Mouse (Mus musculus): ENCODE measurements around the gene Cit.

Cit gene

DNA sequence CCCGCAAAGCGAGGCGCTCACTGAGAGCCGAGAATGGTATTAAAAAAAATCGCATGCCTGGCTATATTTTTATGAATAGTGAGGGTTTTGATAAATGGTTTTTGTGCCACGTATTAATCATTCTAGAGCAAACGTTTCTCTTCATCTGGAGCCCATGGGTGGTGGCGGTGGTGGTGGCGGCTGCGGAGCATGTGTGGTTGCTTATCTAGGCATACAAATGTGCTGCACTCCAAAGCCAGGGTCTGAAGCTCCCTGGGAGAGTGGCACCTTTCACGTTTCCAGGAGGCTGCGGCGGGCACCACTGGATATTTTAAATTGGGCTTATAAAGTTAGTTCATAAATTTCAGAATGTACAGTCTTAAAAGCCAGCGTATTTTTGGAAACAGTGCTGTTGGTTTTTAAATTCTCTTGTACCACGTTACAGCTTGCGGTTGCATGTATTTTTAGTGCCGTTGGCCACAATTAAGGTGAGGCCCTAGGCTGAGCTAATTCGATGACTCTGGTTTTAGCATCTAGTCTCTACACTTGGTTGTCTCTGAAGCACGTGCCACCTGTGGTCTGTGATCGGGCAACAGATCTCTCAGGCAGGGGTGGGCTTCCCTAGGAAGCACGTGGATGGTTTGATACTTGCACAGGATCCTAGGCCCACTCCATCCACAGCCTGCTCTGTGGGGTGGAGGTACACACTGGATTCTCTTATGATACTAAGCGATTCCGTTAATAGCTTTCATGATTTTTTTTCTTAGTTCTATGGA, 73.7 kb downstream of the Cit start:
- no peak for DNase-seq

- no peak for DNase-seq
These were observed 76.9 kb downstream of the Cit start for GRCm38 (mm10) chr5:115921990-115922389.

DNA sequence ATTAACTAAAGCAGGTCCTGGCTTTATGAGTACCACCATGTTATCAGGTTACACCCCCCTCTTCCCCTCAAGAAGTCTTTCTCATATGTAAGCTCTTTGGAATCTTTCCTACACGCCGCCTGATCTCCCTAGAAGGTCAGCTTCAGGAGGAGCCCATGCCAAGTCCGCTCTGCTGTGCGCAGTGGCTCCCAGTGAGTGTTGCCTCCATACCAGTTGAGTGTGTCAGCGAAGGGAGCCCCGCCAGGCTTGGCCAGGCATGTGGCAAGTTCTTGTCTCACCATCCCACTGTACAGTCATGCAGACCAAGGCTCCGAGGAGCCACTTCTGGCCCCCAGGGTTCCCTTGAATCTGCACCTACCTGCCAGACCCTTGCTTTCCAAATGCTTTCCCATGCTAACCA, 79.9 kb downstream of the Cit start:
- DNase-seq, result no peak

GRCm38 (mm10) chr5:115928786-115929507, 83.9 kb downstream of the Cit start:
- peak; percentile 39 for DNase-seq

GRCm38 (mm10) chr5:115932325-115932724, 87.2 kb downstream of the Cit start:
- no peak for DNase-seq

GRCm38 (mm10) chr5:115936851-115937250, 91.8 kb downstream of the Cit start:
- DNase-seq, result peak; percentile 16

DNA sequence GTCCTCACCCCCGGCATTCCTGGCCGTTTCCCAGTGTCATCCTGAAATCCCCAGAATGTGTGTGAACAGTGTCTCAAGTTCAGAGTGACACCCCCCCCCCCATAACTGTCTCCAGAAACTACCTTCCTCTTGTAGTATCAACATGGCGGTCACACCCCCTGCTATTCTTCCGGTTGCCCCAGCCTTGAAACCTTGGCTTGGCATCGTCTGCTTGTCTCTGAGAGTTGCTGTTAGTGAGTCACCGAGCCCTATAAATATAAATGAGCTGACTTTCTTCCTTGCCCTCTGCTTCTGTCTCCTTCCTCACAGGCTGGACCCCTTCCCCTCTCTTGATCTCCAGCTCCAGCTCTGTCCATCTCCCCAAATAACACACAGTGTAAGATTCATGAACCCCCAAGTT, 92.5 kb downstream of the Cit start:
- DNase-seq, result no peak

DNA sequence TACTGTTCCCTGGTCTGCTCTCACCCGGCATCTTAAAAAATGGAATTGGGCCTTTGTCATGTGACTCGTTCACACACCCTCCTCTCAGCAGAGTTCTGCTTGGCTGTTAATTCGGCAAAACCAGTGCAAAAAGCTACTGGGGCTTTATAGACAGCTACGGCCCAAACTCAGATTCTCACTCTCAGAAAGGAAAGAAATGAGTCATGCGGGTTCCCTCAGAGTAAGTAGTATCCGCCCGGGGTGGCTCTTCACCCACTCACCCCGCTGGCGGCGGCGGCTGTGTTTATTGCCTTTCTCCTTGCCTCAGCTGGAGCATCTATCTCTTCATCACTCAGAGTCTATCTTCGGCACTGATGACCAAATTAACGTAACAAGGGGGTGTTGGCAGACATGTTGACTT, 93.9 kb downstream of the Cit start:
- no peak for DNase-seq

DNA sequence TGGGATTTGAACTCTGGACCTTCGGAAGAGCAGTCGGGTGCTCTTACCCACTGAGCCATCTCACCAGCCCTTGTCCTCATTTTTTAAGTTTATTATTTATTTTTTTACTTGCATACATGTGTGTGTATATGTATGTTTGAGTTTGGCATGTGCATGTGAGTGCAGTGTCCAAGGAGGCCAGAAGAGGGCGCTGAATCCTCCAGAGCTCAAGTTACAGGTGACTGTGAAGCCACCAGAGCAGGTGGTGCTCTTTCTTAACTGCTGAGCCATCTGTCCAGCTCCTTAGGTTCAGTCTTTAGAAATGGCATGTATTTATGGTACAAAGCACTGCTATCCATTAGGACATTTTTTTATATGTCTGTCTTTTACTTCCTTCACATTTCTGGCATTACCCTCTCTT, 97.3 kb downstream of the Cit start:
- DNase-seq, result no peak

GRCm38 (mm10) chr5:115944791-115945490, 99.9 kb downstream of the Cit start:
- DNase-seq, result no peak

DNA sequence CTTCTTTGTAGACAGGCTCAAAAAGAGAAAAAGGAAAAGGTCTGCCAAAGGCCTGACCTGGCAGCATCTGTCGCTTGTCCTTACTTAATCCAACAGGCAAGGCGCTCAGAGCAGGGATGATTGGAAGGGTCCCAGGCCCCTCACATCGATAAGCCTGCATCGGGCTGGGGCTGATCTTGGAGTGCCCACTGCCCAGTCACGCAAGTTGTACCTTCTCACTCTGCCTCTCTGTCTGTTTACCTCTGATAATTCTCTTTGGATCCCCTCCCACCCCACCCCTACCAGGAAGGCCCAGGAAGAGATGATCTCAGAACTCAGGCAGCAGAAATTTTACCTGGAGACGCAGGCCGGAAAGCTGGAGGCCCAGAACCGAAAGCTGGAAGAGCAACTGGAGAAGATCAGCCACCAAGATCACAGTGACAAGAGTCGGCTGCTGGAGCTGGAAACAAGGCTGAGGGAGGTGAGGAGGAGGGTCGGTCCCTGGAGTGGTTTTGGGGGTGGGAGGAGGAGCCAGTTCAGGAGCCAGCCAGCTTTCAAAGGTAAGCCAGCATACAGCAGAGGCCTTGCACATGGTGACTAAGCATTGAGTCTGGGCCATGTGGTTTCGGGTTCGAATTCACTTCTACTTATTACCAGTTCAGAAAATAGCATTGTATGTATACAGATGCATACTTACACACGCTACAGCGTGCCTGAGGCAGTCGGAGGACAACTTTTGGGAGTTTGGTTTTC, 102.7 kb downstream of the Cit start:
- DNase-seq, result no peak

- no peak for DNase-seq
These were observed 105.9 kb downstream of the Cit start for GRCm38 (mm10) chr5:115950936-115951335.

- peak; percentile 24 for DNase-seq
These were observed 108.1 kb downstream of the Cit start for GRCm38 (mm10) chr5:115953173-115953572.

- no peak for DNase-seq
These were observed 109.0 kb downstream of the Cit start for GRCm38 (mm10) chr5:115954084-115954483.

DNA sequence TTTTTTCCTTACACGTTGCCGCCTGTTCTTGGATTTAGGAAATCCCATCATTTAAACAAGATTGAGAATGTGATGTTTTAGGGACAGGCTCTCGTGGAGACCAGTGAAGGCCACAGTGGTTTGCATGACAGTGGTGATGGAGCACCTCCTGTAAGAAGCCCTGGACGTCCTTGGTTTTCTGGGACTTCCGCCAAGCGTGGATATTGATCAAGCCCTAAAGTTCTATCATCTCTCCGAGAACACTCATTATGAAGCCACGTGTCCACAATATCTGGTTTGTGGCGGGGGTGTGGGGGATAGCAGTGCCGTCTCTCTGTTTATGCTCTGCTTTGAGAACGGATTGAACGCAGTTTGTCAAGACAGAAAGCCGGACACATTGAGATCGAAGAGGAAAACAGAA, 109.5 kb downstream of the Cit start:
- no peak for DNase-seq

- no peak for DNase-seq
These were observed 110.1 kb downstream of the Cit start for GRCm38 (mm10) chr5:115955131-115955530.

DNA sequence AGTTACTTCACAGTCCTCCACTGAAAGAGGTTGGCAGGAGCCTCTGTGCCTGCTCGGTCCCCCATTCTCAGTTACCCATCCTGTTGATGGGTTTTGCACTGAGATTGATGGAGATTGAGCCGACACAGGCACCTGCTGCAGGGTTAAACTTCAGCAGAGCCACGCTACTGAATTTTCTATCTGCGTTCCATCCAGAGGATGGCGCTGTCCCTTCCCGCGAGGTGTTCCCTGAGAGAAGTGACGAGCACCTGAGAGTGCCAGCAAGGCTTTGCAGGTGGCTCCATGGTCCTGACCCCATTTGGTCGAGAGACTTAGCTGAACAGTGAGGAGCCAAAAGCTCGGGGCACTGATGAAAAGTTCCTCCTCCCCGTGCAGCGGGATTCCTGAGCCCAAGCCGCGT, 111.0 kb downstream of the Cit start:
- DNase-seq, result no peak

GRCm38 (mm10) chr5:115957177-115957576, 112.1 kb downstream of the Cit start:
- no peak for DNase-seq

DNA sequence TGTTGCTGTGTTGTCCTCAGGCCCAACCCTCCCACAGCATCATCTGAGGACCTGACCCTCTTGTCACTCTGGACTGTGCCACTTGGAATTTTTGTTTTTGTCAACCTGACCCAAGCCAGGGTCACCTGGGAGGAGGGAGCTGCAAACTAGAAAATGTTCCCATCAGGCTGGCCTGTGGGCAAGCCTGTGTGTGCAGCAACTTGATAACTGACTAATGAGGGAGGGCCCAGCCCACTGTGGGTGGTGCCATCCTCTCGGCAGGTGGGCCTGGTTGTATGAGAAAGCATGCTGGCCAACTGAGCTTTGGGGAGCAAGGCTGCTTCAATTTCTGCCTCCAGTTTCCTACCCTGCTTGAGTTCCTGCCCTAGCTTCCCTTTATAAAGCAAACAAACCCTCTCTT, 113.3 kb downstream of the Cit start:
- no peak for DNase-seq

DNA sequence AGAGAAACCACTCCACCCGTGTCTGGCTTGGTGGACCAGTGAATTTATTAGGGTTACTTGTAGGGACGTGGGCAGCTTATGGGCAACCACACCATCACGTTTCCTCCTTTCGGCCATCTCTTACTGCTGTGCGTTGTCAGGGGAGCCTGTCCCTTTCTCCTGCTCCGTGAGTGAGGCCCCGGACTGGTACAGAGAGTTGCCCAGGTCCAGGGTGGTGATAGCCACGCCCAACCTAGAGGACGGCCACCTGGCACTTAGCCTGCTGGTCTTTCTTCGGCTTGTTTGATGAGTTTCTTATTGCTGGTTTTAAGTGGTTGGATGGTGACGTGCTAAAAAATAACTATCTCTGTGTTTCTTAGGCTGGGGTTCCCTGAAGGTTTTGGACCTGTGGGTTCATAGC, 113.7 kb downstream of the Cit start:
- DNase-seq, result no peak

DNA sequence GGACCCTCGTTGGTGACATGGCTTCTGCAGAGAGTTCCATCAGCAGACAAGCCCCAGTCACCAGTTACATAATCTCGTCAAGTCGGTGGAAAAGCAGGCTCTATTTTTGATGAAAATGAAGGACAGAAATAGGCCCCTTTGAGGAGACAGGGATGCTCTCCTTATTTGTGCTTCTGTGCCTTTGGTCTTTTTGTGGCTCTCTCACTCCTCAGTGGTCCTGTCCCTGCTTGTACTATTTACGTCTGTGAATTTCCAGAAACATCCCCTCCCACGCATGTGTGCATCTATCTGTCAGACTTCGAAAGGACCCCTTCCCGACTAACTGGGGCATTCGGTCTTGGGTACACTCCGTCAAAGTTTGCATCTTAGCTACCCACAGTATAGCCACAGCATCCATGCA, 116.7 kb downstream of the Cit start:
- DNase-seq, result no peak

- DNase-seq, result peak; percentile 44
These were observed 126.2 kb downstream of the Cit start for GRCm38 (mm10) chr5:115971236-115971635.

GRCm38 (mm10) chr5:115975672-115976071, 130.6 kb downstream of the Cit start:
- DNase-seq, result peak; percentile 38
